Mouse (Mus musculus): ENCODE measurements around the gene Ttc25.
"Not testable (repeated sequence)": the region's sequence is repeated elsewhere in the genome, so short reads cannot be mapped to it uniquely, and the experiment has no call there.

Ttc25 gene

DNA sequence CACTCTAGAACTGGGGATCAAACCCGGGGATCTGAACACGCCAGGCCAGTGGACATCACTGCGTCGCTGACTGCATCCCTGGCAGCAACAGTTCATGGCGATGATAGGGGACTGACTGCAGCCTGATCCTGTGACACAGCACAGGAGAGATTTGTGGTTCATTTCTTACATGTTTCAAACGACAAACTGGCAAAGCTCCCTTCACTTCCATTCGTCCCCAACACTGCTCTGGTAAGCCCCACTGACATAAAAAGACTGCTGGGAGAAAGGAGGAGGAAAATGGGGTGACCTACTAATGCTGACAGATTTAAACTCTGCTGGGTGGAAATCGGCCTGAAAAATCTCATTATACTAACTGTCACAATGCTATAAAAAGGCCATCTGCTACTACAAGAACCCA lies 58.4 kb downstream of the Ttc25 start:
- DNase-seq (ENCODE audit: low read depth, low spot score): no peak

GRCm38 (mm10) chr11:100604321-100605005 lies 59.1 kb downstream of the Ttc25 start:
- no peak for DNase-seq (ENCODE audit: low read depth, low spot score)

DNA sequence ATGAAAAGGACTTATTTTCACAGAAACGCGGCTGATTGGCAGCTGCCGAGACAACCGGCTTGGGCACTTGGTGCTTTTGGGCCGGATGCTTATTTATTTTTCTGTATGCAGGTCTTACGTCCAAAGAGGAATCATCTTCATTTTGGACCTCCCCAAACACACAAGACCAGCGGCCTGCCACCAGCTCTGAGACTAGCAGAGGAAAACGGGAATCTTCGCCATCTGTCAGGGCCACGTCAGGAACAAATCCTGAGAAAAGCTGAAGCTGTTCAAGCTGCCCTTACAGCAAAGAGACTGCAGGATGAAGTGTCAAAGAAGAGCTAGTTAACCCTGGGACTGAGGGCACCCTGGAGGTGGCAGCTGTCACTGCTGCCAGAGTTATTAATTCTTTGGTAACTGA lies 60.0 kb downstream of the Ttc25 start:
- no peak for DNase-seq (ENCODE audit: low read depth, low spot score)

- DNase-seq (ENCODE audit: low read depth, low spot score): no peak
Measured at GRCm38 (mm10) chr11:100607121-100607520, 61.7 kb downstream of the Ttc25 start.

DNA sequence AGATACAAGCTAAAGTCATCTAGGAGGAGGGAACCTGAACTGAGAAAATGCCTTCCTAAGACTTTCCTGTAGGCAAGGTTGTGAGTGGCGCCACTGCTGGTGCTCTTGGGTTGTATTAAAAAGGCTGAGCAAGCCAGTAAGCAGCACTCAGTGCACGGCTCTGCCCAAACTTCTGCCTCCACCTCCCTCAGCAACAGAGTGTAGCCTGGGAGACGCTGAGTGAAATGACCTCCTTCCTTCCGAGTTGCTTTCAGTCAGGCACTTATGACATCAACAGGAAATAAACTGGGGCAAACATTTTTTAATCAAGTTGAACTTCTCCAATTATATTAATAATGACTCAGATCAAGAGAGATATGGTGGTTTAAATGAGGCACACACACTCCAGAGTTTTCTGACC lies 63.4 kb downstream of the Ttc25 start:
- no peak for DNase-seq (ENCODE audit: low read depth, low spot score)

DNA sequence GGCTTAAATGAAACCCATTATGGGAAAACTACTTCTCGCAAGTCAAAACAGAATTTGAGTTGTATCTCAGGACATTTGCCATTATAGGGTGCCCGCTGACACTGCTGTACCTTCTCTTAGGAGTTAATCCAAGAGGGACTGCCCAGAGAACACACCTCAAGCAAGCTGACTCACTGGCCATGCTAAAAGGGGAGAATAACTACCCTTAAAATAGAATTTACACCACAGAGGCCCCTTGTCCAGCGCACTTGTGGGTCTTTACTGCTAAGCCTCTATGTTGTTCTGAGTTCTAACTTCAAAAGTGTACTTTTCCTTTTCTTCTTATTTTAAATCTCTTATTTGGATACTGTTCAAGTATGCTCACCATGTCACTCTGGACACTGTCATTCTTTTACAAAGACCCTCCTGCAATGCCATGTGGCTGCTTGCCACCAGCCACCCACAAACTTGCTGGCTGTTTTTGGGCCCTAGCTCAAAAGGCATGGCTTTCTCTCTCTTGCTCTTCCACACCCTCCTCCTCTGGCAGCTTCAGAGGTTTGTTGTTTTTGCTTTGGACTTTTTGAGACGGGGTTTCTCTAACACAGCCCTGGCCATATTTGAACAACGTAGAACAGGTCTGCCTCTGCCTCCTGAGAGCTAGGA lies 64.1 kb downstream of the Ttc25 start:
- DNase-seq (ENCODE audit: low read depth, low spot score): no peak

GRCm38 (mm10) chr11:100609997-100610680 lies 64.7 kb downstream of the Ttc25 start:
- no peak for DNase-seq (ENCODE audit: low read depth, low spot score)

GRCm38 (mm10) chr11:100611627-100612026 lies 66.2 kb downstream of the Ttc25 start:
- no peak for DNase-seq (ENCODE audit: low read depth, low spot score)

DNA sequence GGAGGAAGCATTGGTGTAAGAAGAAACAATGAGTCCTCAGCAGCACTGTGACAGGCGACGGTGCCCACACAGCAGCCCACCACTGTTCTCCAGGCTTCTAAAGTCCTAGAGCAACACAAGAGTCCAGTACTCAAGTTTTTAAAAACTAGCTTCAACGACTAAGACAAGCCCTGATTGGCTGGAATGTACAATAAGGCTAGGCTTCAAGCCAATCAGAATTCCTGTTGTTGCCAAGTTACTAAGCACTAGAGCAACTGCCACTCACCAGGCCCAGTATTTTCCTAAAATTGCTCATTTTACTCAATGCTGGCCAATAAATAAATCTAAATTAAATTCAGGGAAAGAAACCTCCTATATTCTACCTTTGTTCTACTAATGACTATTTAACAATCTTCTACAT lies 67.8 kb downstream of the Ttc25 start:
- no peak for DNase-seq (ENCODE audit: low read depth, low spot score)

DNA sequence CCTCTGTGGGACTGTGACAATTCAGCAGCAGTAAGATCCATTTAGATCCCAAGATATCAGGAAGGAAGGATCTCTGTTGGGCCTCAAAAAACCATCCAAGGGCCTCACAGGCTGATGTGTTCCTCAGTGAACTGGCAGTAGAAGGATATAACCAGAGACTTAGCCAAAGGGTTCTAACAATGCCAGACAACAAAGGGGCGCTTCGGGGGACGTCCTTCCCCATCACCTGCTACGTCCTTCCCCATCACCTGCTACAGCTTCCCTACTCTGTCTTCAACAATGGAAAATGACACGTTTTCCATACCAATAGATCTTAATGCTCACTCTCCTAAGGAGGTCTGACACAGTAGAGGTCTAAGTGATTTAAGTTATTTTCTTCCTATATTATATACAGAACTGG lies 70.9 kb downstream of the Ttc25 start:
- DNase-seq (ENCODE audit: low read depth, low spot score): no peak

DNA sequence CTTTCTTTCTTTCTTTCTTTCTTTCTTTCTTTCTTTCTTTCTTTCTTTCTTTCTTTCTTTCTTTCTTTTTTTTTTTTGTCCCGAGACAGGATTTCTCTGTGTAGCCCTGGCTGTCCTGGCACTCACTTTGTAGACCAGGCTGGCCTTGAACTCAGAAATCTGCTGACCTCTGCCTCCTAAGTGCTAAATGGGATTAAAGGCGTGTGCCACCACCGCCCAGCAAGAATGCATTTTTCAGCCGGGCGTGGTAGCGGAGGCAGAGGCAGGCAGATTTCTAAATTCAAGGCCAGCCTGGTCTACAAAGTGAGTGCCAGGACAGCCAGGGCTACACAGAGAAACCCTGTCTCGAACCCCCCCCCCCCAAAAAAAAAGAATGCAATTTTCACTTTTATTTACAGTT lies 71.4 kb downstream of the Ttc25 start:
- DNase-seq (ENCODE audit: low read depth, low spot score): not testable (repeated sequence)

DNA sequence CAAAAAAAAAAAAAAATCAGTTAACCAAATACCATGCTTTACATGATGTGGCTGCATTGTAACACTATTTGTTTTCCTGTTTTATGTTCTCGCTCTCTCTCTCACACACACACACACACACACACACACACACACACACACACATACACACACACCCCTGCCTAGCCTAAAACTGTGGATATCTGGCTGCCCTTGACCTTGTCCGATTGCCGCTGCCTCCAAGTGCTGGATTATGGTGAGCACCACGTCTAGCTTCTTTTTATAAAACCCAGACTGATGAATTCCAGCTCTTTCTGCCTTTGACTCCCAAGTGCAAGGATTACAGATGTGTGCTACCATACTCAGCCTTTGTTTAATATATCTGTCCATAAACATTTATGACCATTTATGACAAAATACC lies 72.1 kb downstream of the Ttc25 start:
- no peak for DNase-seq (ENCODE audit: low read depth, low spot score)

- DNase-seq (ENCODE audit: low read depth, low spot score): no peak
Measured at GRCm38 (mm10) chr11:100618761-100619484, 73.5 kb downstream of the Ttc25 start, which contains the start of gene Nkiras2. TSS of gene Nkiras2 (plus strand) at chr11:100619244.

DNA sequence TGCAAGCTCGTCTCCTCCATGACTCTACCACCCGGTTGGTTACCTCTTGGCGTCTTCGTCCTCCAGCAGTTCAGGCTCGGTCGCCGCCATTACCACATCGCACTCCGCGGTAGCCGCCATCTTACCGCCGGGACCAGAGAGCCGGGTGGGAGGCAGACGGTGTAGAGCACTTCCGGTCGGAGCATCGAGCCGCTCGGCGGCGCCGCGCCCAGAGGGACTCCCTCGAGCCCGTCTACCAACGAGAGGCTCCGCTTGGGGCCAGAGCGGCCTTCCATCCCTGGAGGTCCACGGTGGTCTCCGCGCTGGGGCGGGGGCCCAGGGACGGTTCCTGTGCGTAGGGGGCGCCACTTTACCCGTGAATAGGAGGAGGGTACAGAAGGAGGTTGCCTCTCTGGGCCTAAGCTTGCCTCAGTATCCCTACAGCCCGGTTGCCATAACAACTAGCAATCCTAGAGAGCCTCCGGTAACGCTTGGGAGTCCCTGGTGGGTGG lies 74.1 kb downstream of the Ttc25 start:
- peak; percentile 86 for DNase-seq (ENCODE audit: low read depth, low spot score)

GRCm38 (mm10) chr11:100619982-100620381 lies 74.6 kb downstream of the Ttc25 start, which contains the start of gene Dnajc7:
TSS of gene Dnajc7 (minus strand) at chr11:100620168.
- DNase-seq (ENCODE audit: low read depth, low spot score): no peak
